Mouse (Mus musculus) midbrain, embryonic 16.5 days (tissue): Measurements from ENCODE around the gene Dnah6. TPM values are rescaled to one million over a fixed set of nuclear protein-coding genes. Genes with fewer than 3 reads are reported as not detected.
A peak's percentile ranks its signal among the peaks of the same experiment; 100 is the strongest.

Source experiments
- ATAC-seq: fragments of 200-750 bp; cut with Nextera tagmentation; 2 replicates; pipeline ENCODE4 v1.8.0; 2017; ENCODE audit warnings: moderate TSS enrichment
- H3K27ac ChIP-seq: fragments of 300-500 bp; sonication (generic); 2 replicates; pipeline ENCODE4 v1.5.1; 2014; ENCODE audit warnings: mild to moderate bottlenecking, low read length, mixed read lengths
- H3K27me3 ChIP-seq: fragments of 300-500 bp; sonication (generic); 2 replicates; pipeline ENCODE4 v1.6.1; 2014; ENCODE audit warnings: low read depth, low read length, mixed read lengths; ENCODE audit not compliant: control insufficient read depth, insufficient read depth
- H3K36me3 ChIP-seq: fragments of 300-500 bp; sonication (generic); 2 replicates; pipeline ENCODE4 v1.6.1; 2014; ENCODE audit warnings: mild to moderate bottlenecking, low read length, moderate library complexity, mixed read lengths; ENCODE audit not compliant: control insufficient read depth, insufficient read depth
- H3K4me1 ChIP-seq: fragments of 300-500 bp; sonication (generic); 2 replicates; pipeline ENCODE4 v1.6.1; 2014; ENCODE audit warnings: mild to moderate bottlenecking, low read length, mixed read lengths; ENCODE audit not compliant: control insufficient read depth, insufficient read depth
- H3K4me2 ChIP-seq: fragments of 300-500 bp; sonication (generic); 2 replicates; pipeline ENCODE4 v1.6.1; 2014; ENCODE audit warnings: mild to moderate bottlenecking, low read length, mixed read lengths
- H3K4me3 ChIP-seq: fragments of 300-500 bp; sonication (generic); 2 replicates; pipeline ENCODE4 v1.5.1; 2014; ENCODE audit warnings: low read depth, mild to moderate bottlenecking, low read length, moderate library complexity, mixed read lengths
- H3K9ac ChIP-seq: fragments of 300-500 bp; sonication (generic); 2 replicates; pipeline ENCODE4 v1.6.1; 2014; ENCODE audit warnings: low read depth, low read length, mixed read lengths
- H3K9me3 ChIP-seq: fragments of 300-500 bp; sonication (generic); replicated peaks from 2 replicates; pipeline ENCODE4 v1.6.1; 2014; ENCODE audit warnings: mild to moderate bottlenecking, low read length, mixed read lengths; ENCODE audit not compliant: control insufficient read depth, poor library complexity, severe bottlenecking
- WGBS: fragments of 180-500 bp; shearing (Covaris S2); extraction: QIAGEN DNeasy Blood & Tissue Kit; methylation state at CpG from one replicate; pipeline ENCODE4 v1.1.7; 2014; 5-methylcytosine and 5-hydroxymethylcytosine counted together
- polyA plus RNA-seq: library from polyadenylated mRNA; unstranded; fragments of >200 nt; fragmentation: Nextera tagmentation; extraction: Ambion mirVana; gene quantifications from 2 replicates; pipeline ENCODE4 v1.2.1, GENCODE M21; 2015

The Dnah6 gene
- polyA plus RNA-seq, 1 experiment from 2014 or later, result 0.36 TPM

GRCm38 (mm10) chr6:73253006-73253405, 31.6 kb upstream of the Dnah6 start:
- 98% methylated on average over 2 of the region's 2 CpGs for WGBS

GRCm38 (mm10) chr6:73252396-73252795, 30.9 kb upstream of the Dnah6 start:
- Histone ChIP-seq H3K9ac (no peak overlapping the region), H3K27ac (no peak overlapping the region), H3K9me3 (no peaks in the 10 kb centered on the region), H3K36me3 (peaks cover 3% of the 10 kb centered on the region; the same call in 1 of the 2 replicates), H3K4me2 (no peak overlapping the region), H3K27me3 (no peaks in the 10 kb centered on the region), H3K4me1 (peaks cover 19% of the 10 kb centered on the region), H3K4me3 (no peak overlapping the region)
- ATAC-seq, result no peak

More at GRCm38 (mm10) chr6:73253006-73253405, 31.6 kb upstream of the Dnah6 start:
- Histone ChIP-seq H3K27me3 (no peaks in the 10 kb centered on the region), H3K36me3 (peaks cover 3% of the 10 kb centered on the region; the same call in 1 of the 2 replicates), H3K27ac (no peak overlapping the region), H3K4me3 (no peak overlapping the region), H3K4me2 (no peak overlapping the region), H3K9me3 (no peaks in the 10 kb centered on the region), H3K4me1 (peaks cover 16% of the 10 kb centered on the region), H3K9ac (no peak overlapping the region)
- no peak for ATAC-seq

GRCm38 (mm10) chr6:73251336-73251735, 29.9 kb upstream of the Dnah6 start:
- Histone ChIP-seq H3K4me1 (peaks cover 19% of the 10 kb centered on the region), H3K9ac (no peak overlapping the region), H3K27me3 (no peaks in the 10 kb centered on the region), H3K4me3 (no peak overlapping the region), H3K27ac (no peak overlapping the region), H3K9me3 (no peaks in the 10 kb centered on the region), H3K4me2 (no peak overlapping the region), H3K36me3 (no peaks in the 10 kb centered on the region)
- ATAC-seq, result no peak
- WGBS, result 87% methylated on average over 11 of the region's 11 CpGs

GRCm38 (mm10) chr6:73249851-73250250, 28.4 kb upstream of the Dnah6 start:
- no peaks in the 10 kb centered on the region for H3K27me3 ChIP-seq
- WGBS, result 89% methylated on average over 4 of the region's 4 CpGs
- no peak overlapping the region for H3K9ac ChIP-seq
- no peak overlapping the region for H3K27ac ChIP-seq
- no peak overlapping the region for H3K4me3 ChIP-seq
- H3K4me1 ChIP-seq, result peaks cover 19% of the 10 kb centered on the region
- ATAC-seq, result no peak
- H3K36me3 ChIP-seq, result no peaks in the 10 kb centered on the region
- H3K4me2 ChIP-seq, result peak overlapping the region; percentile 76
- H3K9me3 ChIP-seq, result no peaks in the 10 kb centered on the region

GRCm38 (mm10) chr6:73249049-73249422, 27.6 kb upstream of the Dnah6 start:
- Histone ChIP-seq H3K9ac (peak overlapping the region; percentile 94), H3K36me3 (no peaks in the 10 kb centered on the region), H3K4me3 (peak overlapping the region; percentile 98), H3K4me2 (peak overlapping the region; percentile 76), H3K27ac (peak overlapping the region; percentile 84; the same call in 1 of the 2 replicates), H3K27me3 (no peaks in the 10 kb centered on the region), H3K9me3 (no peaks in the 10 kb centered on the region), H3K4me1 (peaks cover 18% of the 10 kb centered on the region)
- 8% methylated on average over 12 of the region's 12 CpGs for WGBS
- ATAC-seq, result peak; percentile 3; the same call in 1 of the 2 replicates

- WGBS, result under 1% methylated on average over 58 of the region's 58 CpGs
- no peaks in the 10 kb centered on the region for H3K27me3 ChIP-seq
- H3K36me3 ChIP-seq, result no peaks in the 10 kb centered on the region
- peak within 1 kb of the TSS; percentile 98 for H3K4me3 ChIP-seq
- no peaks in the 10 kb centered on the region for H3K9me3 ChIP-seq
- peak; percentile 96 for ATAC-seq
- peak within 1 kb of the TSS; percentile 94 for H3K9ac ChIP-seq
- H3K4me2 ChIP-seq, result peak within 1 kb of the TSS; percentile 76
- peak within 1 kb of the TSS; percentile 84 for H3K27ac ChIP-seq
- peaks cover 17% of the 10 kb centered on the region for H3K4me1 ChIP-seq
Observed at GRCm38 (mm10) chr6:73248237-73249048, 27.0 kb upstream of the Dnah6 start, which contains the start of gene Suclg1. TSS of gene Suclg1 (plus strand) at chr6:73248382.

- Histone ChIP-seq H3K4me2 (peak overlapping the region; percentile 51), H3K4me3 (peak overlapping the region; percentile 98), H3K4me1 (peaks cover 17% of the 10 kb centered on the region), H3K9me3 (no peaks in the 10 kb centered on the region), H3K27me3 (no peaks in the 10 kb centered on the region), H3K36me3 (no peaks in the 10 kb centered on the region), H3K27ac (no peak overlapping the region), H3K9ac (0 out of 2 replicates have a peak overlapping the region, but pooled peaks have one; percentile 94)
- 41% methylated on average over 4 of the region's 4 CpGs for WGBS
- no peak for ATAC-seq
Observed at GRCm38 (mm10) chr6:73247452-73247851, 26.0 kb upstream of the Dnah6 start.

- ATAC-seq, result no peak
- H3K4me3 ChIP-seq, result no peak overlapping the region
- H3K27ac ChIP-seq, result no peak overlapping the region
- H3K9ac ChIP-seq, result no peak overlapping the region
- no peaks in the 10 kb centered on the region for H3K9me3 ChIP-seq
- H3K36me3 ChIP-seq, result no peaks in the 10 kb centered on the region
- peaks cover 17% of the 10 kb centered on the region for H3K4me1 ChIP-seq
- H3K27me3 ChIP-seq, result no peaks in the 10 kb centered on the region
- 79% methylated on average over 2 of the region's 2 CpGs for WGBS
- no peak overlapping the region for H3K4me2 ChIP-seq
Observed at GRCm38 (mm10) chr6:73246821-73247220, 25.4 kb upstream of the Dnah6 start.

- Histone ChIP-seq H3K36me3 (no peaks in the 10 kb centered on the region), H3K4me1 (no peaks in the 10 kb centered on the region), H3K27me3 (no peaks in the 10 kb centered on the region), H3K9me3 (no peaks in the 10 kb centered on the region), H3K4me3 (no peak overlapping the region), H3K9ac (no peak overlapping the region), H3K27ac (no peak overlapping the region), H3K4me2 (no peak overlapping the region)
- ATAC-seq, result no peak
- 87% methylated on average over 3 of the region's 3 CpGs for WGBS
Observed at GRCm38 (mm10) chr6:73235650-73236049, 14.2 kb upstream of the Dnah6 start.
